Mouse (Mus musculus) ZHBTc4 (cell line): ENCODE results near the gene Pus3.
A peak's percentile ranks its signal among the peaks of the same experiment; 100 is the strongest.
"Not testable (repeated sequence)": the region's sequence is repeated elsewhere in the genome, so short reads cannot be mapped to it uniquely, and the experiment has no call there.

ENCODE experiments used
- DNase-seq: peaks from one replicate; pipeline ENCODE4 v3.0.0-alpha.2; 2011; ENCODE audit warnings: low read depth, low spot score

Pus3 gene

GRCm38 (mm10) chr9:35545704-35546103 lies 12.7 kb upstream of the Pus3 start:
- DNase-seq: peak; percentile 27

GRCm38 (mm10) chr9:35546745-35547144 lies 11.7 kb upstream of the Pus3 start:
- DNase-seq: no peak

- DNase-seq: no peak
These were observed 9.9 kb upstream of the Pus3 start for GRCm38 (mm10) chr9:35548455-35548854.

- no peak for DNase-seq
These were observed 1.8 kb upstream of the Pus3 start for GRCm38 (mm10) chr9:35556494-35557102.

GRCm38 (mm10) chr9:35559009-35559890 lies 855 bp downstream of the Pus3 start:
- peak; percentile 93 for DNase-seq

GRCm38 (mm10) chr9:35561076-35561475 lies 2.7 kb downstream of the Pus3 start:
- DNase-seq: no peak

- no peak for DNase-seq
These were observed 3.2 kb downstream of the Pus3 start for GRCm38 (mm10) chr9:35561583-35561982.

GRCm38 (mm10) chr9:35564536-35565240 lies 6.3 kb downstream of the Pus3 start:
- DNase-seq: no peak

- no peak for DNase-seq
These were observed 9.6 kb downstream of the Pus3 start for GRCm38 (mm10) chr9:35567995-35568394.

GRCm38 (mm10) chr9:35569571-35570534 lies 11.5 kb downstream of the Pus3 start, which contains the start of the genes Pate2 and Hyls1:
Gene Pate2, plus strand, starts transcription at chr9:35570284.
Gene Hyls1, minus strand, starts transcription at chr9:35570398.
- DNase-seq: peak; percentile 99

GRCm38 (mm10) chr9:35570663-35571062 lies 12.3 kb downstream of the Pus3 start:
- DNase-seq: no peak

GRCm38 (mm10) chr9:35574416-35574815 lies 16.0 kb downstream of the Pus3 start:
- DNase-seq: peak; percentile 74

GRCm38 (mm10) chr9:35587674-35588073 lies 29.3 kb downstream of the Pus3 start:
- no peak for DNase-seq

- DNase-seq: peak; percentile 34
These were observed 34.5 kb downstream of the Pus3 start for GRCm38 (mm10) chr9:35592903-35593302.

GRCm38 (mm10) chr9:35607647-35608405 lies 49.4 kb downstream of the Pus3 start:
- DNase-seq: no peak

GRCm38 (mm10) chr9:35611841-35612240 lies 53.4 kb downstream of the Pus3 start, which contains the start of gene Pate4:
Gene Pate4, minus strand, starts transcription at chr9:35611941.
- no peak for DNase-seq

GRCm38 (mm10) chr9:35614005-35614404 lies 55.6 kb downstream of the Pus3 start:
- no peak for DNase-seq

GRCm38 (mm10) chr9:35616784-35617183 lies 58.4 kb downstream of the Pus3 start:
- not testable (repeated sequence) for DNase-seq
